9 mouse cellular contexts compared by ENCODE assay signal in genomic region chr16:93686945-93687344, GRCm38 (mm10). TPM values are rescaled to one million over a fixed set of nuclear protein-coding genes. Genes with fewer than 3 reads are reported as not detected.
DNase-seq lines count a peak whose midpoint lies in the region; ATAC-seq lines count a peak whose summit lies in the region.
"Had no signal": no experiment of that assay in that cellular context is flagged by ENCODE, and none has a peak within 500 bp of the region (broad histone marks: within the 10 kb centered on the region; RNA-seq: fewer than 3 reads in every experiment).

No protein-coding gene starts in this region.

- H3K27me3 ChIP-seq in heart, embryonic 12.5 days (replicated peaks), result peaks cover 35% of the 10 kb centered on the region
- peaks cover 41% of the 10 kb centered on the region for H3K27me3 ChIP-seq in heart, embryonic 11.5 days (ENCODE audit: control insufficient read depth, insufficient read depth, low read length)
- H3K27me3 ChIP-seq in midbrain, embryonic 13.5 days, result peaks cover 40% of the 10 kb centered on the region

- peaks cover 10% of the 10 kb centered on the region for H3K4me1 ChIP-seq in heart, embryonic 12.5 days (replicated peaks)
- H3K4me1 ChIP-seq in heart, embryonic 11.5 days (ENCODE audit: control insufficient read depth, insufficient read depth, low read length), result peaks cover 8% of the 10 kb centered on the region
- peaks cover 15% of the 10 kb centered on the region for H3K4me1 ChIP-seq in midbrain, embryonic 13.5 days (replicated peaks)

- no peaks in the 10 kb centered on the region for H3K36me3 ChIP-seq in heart, embryonic 12.5 days
- no peaks in the 10 kb centered on the region for H3K36me3 ChIP-seq in heart, embryonic 11.5 days (ENCODE audit: control insufficient read depth, insufficient read depth, low read length)
- no peaks in the 10 kb centered on the region for H3K36me3 ChIP-seq in midbrain, embryonic 13.5 days

- H3K9ac ChIP-seq in heart, embryonic 12.5 days, result no peak overlapping the region
- H3K9ac ChIP-seq in heart, embryonic 11.5 days (ENCODE audit: low read depth, low read length), result no peak overlapping the region
- H3K9ac ChIP-seq in midbrain, embryonic 13.5 days (replicated peaks), result no peak overlapping the region

- H3K27ac ChIP-seq in heart, embryonic 12.5 days (ENCODE audit: poor library complexity, severe bottlenecking), result no peak overlapping the region
- no peak overlapping the region for H3K27ac ChIP-seq in heart, embryonic 11.5 days (ENCODE audit: low read depth, low read length)
- no peak overlapping the region for H3K27ac ChIP-seq in midbrain, embryonic 13.5 days

- H3K4me3 ChIP-seq in heart, embryonic 12.5 days, result no peak overlapping the region
- no peak overlapping the region for H3K4me3 ChIP-seq in heart, embryonic 11.5 days (ENCODE audit: low read depth, low read length)
- H3K4me3 ChIP-seq in midbrain, embryonic 13.5 days (replicated peaks), result no peak overlapping the region

- no peak for ATAC-seq in heart, embryonic 12.5 days (ENCODE audit: insufficient number of reproducible peaks, low FRiP score)
- ATAC-seq in heart, embryonic 11.5 days (replicated peaks; ENCODE audit: insufficient number of reproducible peaks, low FRiP score, low TSS enrichment), result no peak
- no peak for ATAC-seq in midbrain, embryonic 13.5 days

- 40% methylated on average over 5 of the region's 5 CpGs for WGBS in heart, embryonic 12.5 days
- WGBS in heart, embryonic 11.5 days (ENCODE audit: insufficient replicate concordance), result 39% methylated on average over 5 of the region's 5 CpGs
- 41% methylated on average over 5 of the region's 5 CpGs for WGBS in midbrain, embryonic 13.5 days

- H3K9me3 ChIP-seq in heart, embryonic 12.5 days (replicated peaks), result 0 out of 2 replicates have a peak, but pooled peaks cover 3% of the 10 kb centered on the region
- no peaks in the 10 kb centered on the region for H3K9me3 ChIP-seq in heart, embryonic 11.5 days (replicated peaks; ENCODE audit: control insufficient read depth, low read length)
- no peaks in the 10 kb centered on the region for H3K9me3 ChIP-seq in midbrain, embryonic 13.5 days

- peak overlapping the region; percentile 42; the same call in 1 of the 2 replicates for H3K4me2 ChIP-seq in heart, embryonic 12.5 days
- H3K4me2 ChIP-seq in heart, embryonic 11.5 days, result no peak overlapping the region
- no peak overlapping the region for H3K4me2 ChIP-seq in midbrain, embryonic 13.5 days (replicated peaks)

- DNase-seq in CD4-positive, CD25-positive, alpha-beta regulatory T cell, adult 2 months (ENCODE audit: low read depth, low spot score), result peak; percentile 74
- DNase-seq in c-Kit-positive CD71-positive TER-119-negative erythroid progenitor cells, embryonic 14.5 days (ENCODE audit: low read depth), result peak; percentile 39
- peak; percentile 6 for DNase-seq in kidney, postnatal 4 days
- no peak for DNase-seq in right cerebral cortex, postnatal 4 days
- DNase-seq in adrenal gland, postnatal 14 days, result no peak

RNA-seq across cellular contexts. Expression of gene Cbr3, which starts 3.9 kb away (rescaled TPM):
- polyA plus RNA-seq in heart, embryonic 12.5 days (2016; fragmentation: Nextera tagmentation; extraction: Ambion mirVana), result 0.69 TPM in 1 of 2 replicates, not detected in the other
- 0.25 and 0.36 TPM in 2 replicates for polyA plus RNA-seq in heart, embryonic 11.5 days (2014; fragmentation: Nextera tagmentation; extraction: Ambion mirVana)
- 0.27 and 0.80 TPM in 2 replicates for polyA plus RNA-seq in midbrain, embryonic 13.5 days (2015; fragmentation: Nextera tagmentation; extraction: Ambion mirVana)
- total RNA-seq in adrenal gland, postnatal 14 days (2021), result 8.3 and 9.8 TPM in 2 replicates

RNA-seq across cellular contexts. Expression of gene Dop1b, which starts 24.8 kb away (rescaled TPM):
- 6.9 and 9.2 TPM in 2 replicates for polyA plus RNA-seq in heart, embryonic 12.5 days (2016; fragmentation: Nextera tagmentation; extraction: Ambion mirVana)
- 5.6 and 6.3 TPM in 2 replicates for polyA plus RNA-seq in heart, embryonic 11.5 days (2014; fragmentation: Nextera tagmentation; extraction: Ambion mirVana)
- 29.6 and 32.4 TPM in 2 replicates for polyA plus RNA-seq in midbrain, embryonic 13.5 days (2015; fragmentation: Nextera tagmentation; extraction: Ambion mirVana)
- total RNA-seq in adrenal gland, postnatal 14 days (2021), result 24.1 and 24.5 TPM in 2 replicates

RNA-seq across cellular contexts. Expression of gene Gm5678, which starts 59.0 kb away (rescaled TPM):
- not detected in 2 replicates for polyA plus RNA-seq in heart, embryonic 12.5 days (2016; fragmentation: Nextera tagmentation; extraction: Ambion mirVana)
- polyA plus RNA-seq in heart, embryonic 11.5 days (2014; fragmentation: Nextera tagmentation; extraction: Ambion mirVana), result not detected in 2 replicates
- not detected in 2 replicates for polyA plus RNA-seq in midbrain, embryonic 13.5 days (2015; fragmentation: Nextera tagmentation; extraction: Ambion mirVana)
- total RNA-seq in adrenal gland, postnatal 14 days (2021), result 7.4 and 8.0 TPM in 2 replicates
- polyA plus RNA-seq: limb, embryonic 11.5 days had no signal

Comparison
In these comparisons a context has a peak if more than half of its experiments do, and no peak if none do; other contexts are left out.
1. DNase-seq: peak in CD4-positive, CD25-positive, alpha-beta regulatory T cell, adult 2 months (single experiment), c-Kit-positive CD71-positive TER-119-negative erythroid progenitor cells, embryonic 14.5 days (single experiment) and kidney, postnatal 4 days (2 of 2); none in right cerebral cortex, postnatal 4 days (single experiment) and adrenal gland, postnatal 14 days (single experiment).